Mouse (Mus musculus) embryonic fibroblast, embryonic 13.5 days (primary cell): Measurements from ENCODE around the gene Rora.

Experiments
- CTCF ChIP-seq: IDR thresholded peaks from 2 replicates; pipeline ENCODE4 v1.5.1; 2011; ENCODE audit warnings: mild to moderate bottlenecking, control low read depth, low read length, moderate library complexity, borderline replicate concordance; ENCODE audit not compliant: insufficient read depth
- POLR2A ChIP-seq: IDR thresholded peaks from 2 replicates; pipeline ENCODE4 v1.6.1; 2011; ENCODE audit warnings: low read depth, mild to moderate bottlenecking, control low read depth, low read length, moderate library complexity

GRCm38 (mm10) chr9:69303346-69303944 is 649.9 kb downstream of the Rora start:
- TF ChIP-seq CTCF (no peak), POLR2A (no peak)
